In genomic region chr3:51155621-51156020, GRCm38 (mm10) we compare ENCODE assay signal across 11 mouse cellular contexts.
DNase-seq lines count a peak whose midpoint lies in the region; ATAC-seq lines count a peak whose summit lies in the region.
"Had no signal": no experiment of that assay in that cellular context is flagged by ENCODE, and none has a peak within 500 bp of the region (broad histone marks: within the 10 kb centered on the region; RNA-seq: fewer than 3 reads in every experiment).

No protein-coding gene starts in this region.

- no peak overlapping the region for H3K9ac ChIP-seq in heart, embryonic 15.5 days
- no peak overlapping the region for H3K9ac ChIP-seq in neural tube, embryonic 13.5 days
- H3K9ac ChIP-seq: midbrain, embryonic 13.5 days had no signal

- 56% methylated on average over 4 of the region's 4 CpGs for WGBS in heart, embryonic 15.5 days
- 63% methylated on average over 4 of the region's 4 CpGs for WGBS in neural tube, embryonic 13.5 days

- no peak for ATAC-seq in heart, embryonic 15.5 days (replicated peaks; ENCODE audit: insufficient number of reproducible peaks, insufficient read depth, low FRiP score, low read depth)
- ATAC-seq in neural tube, embryonic 13.5 days (ENCODE audit: low read depth): no peak
- 0 out of 2 replicates have a peak, but pooled peaks have one; percentile 12 for ATAC-seq in granulocyte monocyte progenitor cell, adult 5-6 weeks (replicated peaks; ENCODE audit: poor library complexity, severe bottlenecking)
- ATAC-seq: midbrain, embryonic 13.5 days had no signal

- peaks cover 13% of the 10 kb centered on the region for H3K4me1 ChIP-seq in heart, embryonic 15.5 days (replicated peaks)
- H3K4me1 ChIP-seq in neural tube, embryonic 13.5 days (replicated peaks): peaks cover 26% of the 10 kb centered on the region

- H3K27me3 ChIP-seq in heart, embryonic 15.5 days: no peaks in the 10 kb centered on the region
- no peaks in the 10 kb centered on the region for H3K27me3 ChIP-seq in neural tube, embryonic 13.5 days
- H3K27me3 ChIP-seq: midbrain, embryonic 13.5 days had no signal

- H3K4me2 ChIP-seq in heart, embryonic 15.5 days: no peak overlapping the region
- no peak overlapping the region for H3K4me2 ChIP-seq in neural tube, embryonic 13.5 days
- H3K4me2 ChIP-seq: midbrain, embryonic 13.5 days had no signal

- DNase-seq in heart, postnatal 25 days (ENCODE audit: low spot score): no peak
- DNase-seq in neural tube, embryonic 10.5 days (ENCODE audit: extremely low spot score, low spot score): no peak
- DNase-seq in right cerebral cortex, adult 18-20 months: no peak
- DNase-seq in layer of hippocampus, postnatal 10 days (ENCODE audit: low spot score in 2 of 2): no peak
- DNase-seq in cerebellum, adult 8-10 months: no peak
- DNase-seq: kidney, adult 2 months; retina, postnatal 1 day had no signal

- H3K9me3 ChIP-seq in heart, embryonic 15.5 days (replicated peaks): no peaks in the 10 kb centered on the region
- no peaks in the 10 kb centered on the region for H3K9me3 ChIP-seq in neural tube, embryonic 13.5 days
- H3K9me3 ChIP-seq: midbrain, embryonic 13.5 days had no signal

- intact Hi-C loops in heart, postnatal 25 days (cut with DNase I): loop anchor here (10.0 kb wide), 1 partner anchor 209 kb away; no protein-coding TSS in a partner anchor

- H3K36me3 ChIP-seq in heart, embryonic 15.5 days: no peaks in the 10 kb centered on the region
- H3K36me3 ChIP-seq in neural tube, embryonic 13.5 days: no peaks in the 10 kb centered on the region
- H3K36me3 ChIP-seq: midbrain, embryonic 13.5 days had no signal

- no peak overlapping the region for H3K4me3 ChIP-seq in heart, embryonic 15.5 days
- no peak overlapping the region for H3K4me3 ChIP-seq in neural tube, embryonic 13.5 days
- H3K4me3 ChIP-seq: midbrain, embryonic 13.5 days had no signal

- H3K27ac ChIP-seq in heart, embryonic 15.5 days: peak overlapping the region; percentile 60; the same call in 1 of the 2 replicates
- H3K27ac ChIP-seq in neural tube, embryonic 13.5 days (replicated peaks): peak overlapping the region; percentile 77; the same call in 1 of the 2 replicates
